Mouse (Mus musculus) embryonic facial prominence, embryonic 15.5 days (tissue): ENCODE measurements around the gene 1700001J03Rik. TPM values are rescaled to one million over a fixed set of nuclear protein-coding genes. Genes with fewer than 3 reads are reported as not detected.
"Not testable (repeated sequence)": the region's sequence is repeated elsewhere in the genome, so short reads cannot be mapped to it uniquely, and the experiment has no call there.

Experiments used
- ATAC-seq: fragments of 200-750 bp; cut with Nextera tagmentation; 2 replicates; pipeline ENCODE4 v1.8.0; 2017; ENCODE audit warnings: low read depth, moderate TSS enrichment; ENCODE audit not compliant: insufficient number of reproducible peaks, low FRiP score, low TSS enrichment
- H3K27ac ChIP-seq: fragments of 300-500 bp; sonication (generic); replicated peaks from 2 replicates; pipeline ENCODE4 v1.5.1; 2015; ENCODE audit warnings: mild to moderate bottlenecking, inconsistent platforms
- H3K27me3 ChIP-seq: fragments of 300-500 bp; sonication (generic); 2 replicates; pipeline ENCODE4 v1.6.1; 2015; ENCODE audit warnings: inconsistent platforms
- H3K36me3 ChIP-seq: fragments of 300-500 bp; sonication (generic); 2 replicates; pipeline ENCODE4 v1.6.1; 2015; ENCODE audit warnings: mild to moderate bottlenecking, inconsistent platforms
- H3K4me1 ChIP-seq: fragments of 300-500 bp; sonication (generic); 2 replicates; pipeline ENCODE4 v1.6.1; 2015; ENCODE audit warnings: inconsistent platforms
- H3K4me2 ChIP-seq: fragments of 300-500 bp; sonication (generic); replicated peaks from 2 replicates; pipeline ENCODE4 v1.6.1; 2015; ENCODE audit warnings: mild to moderate bottlenecking, inconsistent platforms
- H3K4me3 ChIP-seq: fragments of 300-500 bp; sonication (generic); replicated peaks from 2 replicates; pipeline ENCODE4 v1.5.1; 2015; ENCODE audit warnings: mild to moderate bottlenecking, inconsistent platforms
- H3K9ac ChIP-seq: fragments of 300-500 bp; sonication (generic); 2 replicates; pipeline ENCODE4 v1.6.1; 2015; ENCODE audit warnings: inconsistent platforms
- H3K9me3 ChIP-seq: fragments of 300-500 bp; sonication (generic); replicated peaks from 2 replicates; pipeline ENCODE4 v1.6.1; 2016; ENCODE audit warnings: inconsistent platforms
- WGBS: fragments of 180-500 bp; shearing (Covaris S2); methylation state at CpG from one replicate; pipeline ENCODE4 v1.1.7; 2015; 5-methylcytosine and 5-hydroxymethylcytosine counted together
- polyA plus RNA-seq: library from polyadenylated mRNA; unstranded; fragments of >200 nt; fragmentation: Nextera tagmentation; extraction: Ambion mirVana; gene quantifications from 2 replicates; pipeline ENCODE4 v1.2.1, GENCODE M21; 2015

Gene 1700001J03Rik
- not detected in 2 replicates for polyA plus RNA-seq

DNA sequence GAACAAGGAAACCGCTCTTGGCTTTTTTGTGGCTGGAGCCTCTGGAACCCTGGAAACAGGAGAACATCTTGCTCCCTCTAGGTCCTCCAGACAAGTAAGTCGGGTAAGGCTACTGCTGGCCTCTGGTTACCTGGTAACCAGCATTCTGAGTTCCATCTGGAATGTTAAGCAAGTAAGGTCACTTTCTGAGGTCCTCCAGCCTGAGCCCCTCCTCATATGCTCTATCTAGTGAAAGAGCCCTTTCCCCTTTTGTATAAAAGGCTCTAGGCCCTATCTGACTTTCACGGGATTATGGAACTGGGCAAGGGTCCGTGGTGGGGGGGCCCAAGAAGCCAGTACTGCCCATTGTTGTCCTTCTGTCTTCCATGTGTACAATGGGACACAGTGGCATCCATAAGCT is at the start of gene 1700001J03Rik:
Gene 1700001J03Rik (minus strand): TSS at position 101 of the 400 bp plus-strand sequence.
- H3K27ac ChIP-seq, H3K9ac ChIP-seq, H3K4me1 ChIP-seq, H3K27me3 ChIP-seq, H3K4me3 ChIP-seq, ATAC-seq, H3K36me3 ChIP-seq, H3K9me3 ChIP-seq, H3K4me2 ChIP-seq: not testable (repeated sequence)
- WGBS: 72% methylated on average over 4 of the region's 4 CpGs

DNA sequence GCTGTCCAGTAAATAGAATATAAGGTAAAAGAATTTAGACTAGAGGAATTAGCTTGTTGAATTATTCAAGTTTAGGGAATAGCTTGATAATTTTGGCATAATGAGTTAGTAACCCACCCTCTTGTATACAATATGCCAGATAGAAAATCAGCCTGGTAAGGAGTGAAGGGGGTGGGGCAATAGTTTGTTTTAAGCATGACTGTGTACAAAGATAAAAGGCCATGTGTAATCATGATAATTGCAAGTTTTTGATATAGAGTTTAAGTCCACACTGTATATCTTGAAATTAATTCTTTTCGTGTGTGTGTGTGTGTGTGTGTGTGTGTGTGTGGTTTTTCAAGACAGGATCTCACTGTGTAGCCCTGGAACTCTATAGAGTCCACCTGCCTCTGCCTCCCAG is 49.2 kb upstream of the 1700001J03Rik start:
- H3K9ac ChIP-seq: no peak overlapping the region
- no peaks in the 10 kb centered on the region for H3K27me3 ChIP-seq
- peaks cover 13% of the 10 kb centered on the region for H3K4me1 ChIP-seq
- no peak overlapping the region for H3K4me3 ChIP-seq
- 77% methylated on average over 1 of the region's 1 CpGs for WGBS
- no peaks in the 10 kb centered on the region for H3K36me3 ChIP-seq
- H3K4me2 ChIP-seq: no peak overlapping the region
- H3K9me3 ChIP-seq: no peaks in the 10 kb centered on the region
- H3K27ac ChIP-seq: no peak overlapping the region
- ATAC-seq: no peak

DNA sequence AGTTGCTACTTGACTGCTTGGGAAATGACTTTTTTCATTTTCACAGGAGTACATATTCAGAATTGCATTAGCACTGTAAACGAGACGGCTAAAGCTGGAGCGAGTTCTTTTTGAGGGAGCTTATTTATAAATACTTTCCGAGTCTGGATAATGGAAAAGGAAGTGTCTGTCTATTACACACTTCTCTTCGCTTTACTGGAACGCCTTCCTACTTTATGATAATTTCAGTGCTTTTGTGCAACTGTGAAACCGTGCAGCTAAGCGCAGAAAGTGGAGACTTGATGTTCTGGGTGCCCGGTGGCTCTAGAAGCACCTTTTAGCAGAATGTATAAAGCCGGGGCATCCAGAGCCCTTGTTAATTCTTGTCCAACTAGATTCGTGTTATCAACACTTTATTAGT is 47.7 kb upstream of the 1700001J03Rik start:
- H3K36me3 ChIP-seq: no peaks in the 10 kb centered on the region
- H3K9me3 ChIP-seq: no peaks in the 10 kb centered on the region
- no peaks in the 10 kb centered on the region for H3K27me3 ChIP-seq
- no peak for ATAC-seq
- H3K4me3 ChIP-seq: peak overlapping the region; percentile 78
- 0 out of 2 replicates have a peak overlapping the region, but pooled peaks have one; percentile 9 for H3K9ac ChIP-seq
- H3K4me2 ChIP-seq: peak overlapping the region; percentile 77
- 52% methylated on average over 11 of the region's 11 CpGs for WGBS
- peaks cover 13% of the 10 kb centered on the region for H3K4me1 ChIP-seq
- no peak overlapping the region for H3K27ac ChIP-seq

DNA sequence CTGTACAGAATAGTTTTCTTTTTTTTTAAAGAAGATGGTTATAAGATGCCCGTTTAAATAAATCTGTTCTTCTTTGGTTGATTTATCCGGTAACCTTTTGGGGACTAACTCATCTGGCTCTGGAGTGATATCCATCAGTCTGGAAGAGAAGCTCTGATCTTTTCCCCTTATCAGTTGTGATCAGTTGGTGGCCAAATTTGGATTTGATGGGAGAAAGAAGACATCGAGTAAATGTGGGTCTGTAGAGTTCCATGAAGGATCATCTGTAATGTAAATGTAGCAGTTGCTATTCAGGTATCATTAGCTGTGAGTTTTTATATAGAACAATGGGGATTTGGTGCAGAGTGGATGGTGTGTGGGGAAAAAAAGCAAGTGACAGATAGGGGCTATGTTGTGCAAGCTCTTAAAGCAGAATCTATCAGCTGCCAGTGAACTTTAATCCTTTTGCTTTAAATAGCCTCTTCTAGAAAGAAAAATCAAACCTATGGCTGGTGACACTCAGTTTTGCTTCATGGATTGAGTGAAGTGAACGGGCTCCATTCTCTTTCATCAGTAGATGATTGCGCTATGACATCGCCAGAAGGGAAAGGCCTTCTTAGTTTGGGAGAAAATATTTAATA is 47.1 kb upstream of the 1700001J03Rik start:
- no peak overlapping the region for H3K27ac ChIP-seq
- H3K4me1 ChIP-seq: peaks cover 13% of the 10 kb centered on the region
- H3K27me3 ChIP-seq: no peaks in the 10 kb centered on the region
- ATAC-seq: no peak
- H3K36me3 ChIP-seq: no peaks in the 10 kb centered on the region
- peak overlapping the region; percentile 73 for H3K9ac ChIP-seq
- H3K4me3 ChIP-seq: peak overlapping the region; percentile 78
- peak overlapping the region; percentile 77 for H3K4me2 ChIP-seq
- H3K9me3 ChIP-seq: no peaks in the 10 kb centered on the region
- WGBS: 32% methylated on average over 6 of the region's 6 CpGs

DNA sequence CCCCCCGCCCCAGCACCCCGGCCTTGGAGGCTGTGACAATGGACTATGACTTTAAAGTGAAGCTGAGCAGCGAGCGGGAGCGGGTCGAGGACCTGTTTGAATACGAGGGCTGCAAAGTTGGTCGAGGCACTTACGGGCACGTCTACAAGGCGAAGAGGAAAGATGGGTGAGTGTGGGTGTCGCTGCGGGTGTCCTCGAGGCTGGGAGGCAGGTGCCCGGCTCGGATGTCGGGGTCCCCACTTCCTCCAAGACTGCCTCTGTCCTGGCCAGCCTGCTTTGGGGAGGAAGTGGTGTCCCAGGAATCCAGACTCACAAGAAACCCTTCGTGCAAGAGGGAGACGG is 46.5 kb upstream of the 1700001J03Rik start:
- no peak for ATAC-seq
- H3K27ac ChIP-seq: peak overlapping the region; percentile 99

DNA sequence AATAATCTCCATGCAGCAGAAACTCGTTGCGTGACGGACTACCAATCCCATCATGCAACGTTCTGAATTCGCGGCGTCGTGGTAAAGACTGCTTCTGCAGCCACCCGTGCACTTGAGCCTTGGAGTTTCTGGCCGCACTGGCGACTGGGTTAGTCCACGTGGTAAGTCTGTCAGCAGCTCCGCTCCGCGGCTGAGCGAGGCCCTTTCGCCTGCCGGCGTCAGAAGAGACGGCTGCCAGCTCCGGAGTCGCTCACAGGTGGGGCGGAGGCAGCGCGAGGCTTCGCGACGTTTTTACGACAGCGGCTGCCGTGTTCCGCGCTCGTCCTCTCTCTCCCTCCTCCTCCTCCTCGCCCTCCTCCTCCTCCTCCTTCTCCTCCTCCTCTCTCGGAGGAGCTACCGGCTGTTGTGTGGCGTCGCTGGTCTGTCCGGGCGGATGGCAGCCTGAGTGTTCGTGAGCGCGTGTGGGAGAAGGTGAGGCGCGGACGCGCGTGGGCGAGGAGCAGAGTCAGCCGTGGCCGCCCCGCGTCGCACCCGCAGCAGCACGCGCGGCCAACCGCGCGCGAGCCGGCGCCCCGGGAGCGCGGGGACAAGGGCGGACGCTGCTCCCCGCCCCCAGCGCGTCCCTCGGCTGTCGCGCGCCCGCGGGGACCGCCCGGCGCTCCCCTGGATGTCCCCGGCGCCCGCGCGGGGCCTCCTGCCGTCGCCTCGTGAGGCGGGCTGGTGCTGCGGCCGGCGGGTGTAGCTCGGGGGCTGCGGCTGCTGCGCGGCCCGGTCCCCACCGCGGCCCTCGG is 46.0 kb upstream of the 1700001J03Rik start, which contains the start of gene Cdk8:
Gene Cdk8 (plus strand): TSS at position 367 of the 791 bp plus-strand sequence.
- ATAC-seq: peak; percentile 88
- WGBS: under 1% methylated on average over 97 of the region's 102 CpGs
- Histone ChIP-seq H3K4me1 (peaks cover 11% of the 10 kb centered on the region), H3K27ac (peak within 1 kb of the TSS; percentile 99), H3K4me3 (peak within 1 kb of the TSS; percentile 78), H3K36me3 (no peaks in the 10 kb centered on the region), H3K9me3 (no peaks in the 10 kb centered on the region), H3K27me3 (no peaks in the 10 kb centered on the region), H3K4me2 (peak within 1 kb of the TSS; percentile 77), H3K9ac (peak within 1 kb of the TSS; percentile 73)

More for the DNA sequence above, 46.5 kb upstream of the 1700001J03Rik start:
- H3K4me3 ChIP-seq: peak overlapping the region; percentile 78
- peak overlapping the region; percentile 73 for H3K9ac ChIP-seq
- H3K36me3 ChIP-seq: no peaks in the 10 kb centered on the region
- no peaks in the 10 kb centered on the region for H3K9me3 ChIP-seq
- H3K27me3 ChIP-seq: no peaks in the 10 kb centered on the region
- H3K4me1 ChIP-seq: peaks cover 13% of the 10 kb centered on the region
- H3K4me2 ChIP-seq: peak overlapping the region; percentile 77
- under 1% methylated on average over 19 of the region's 19 CpGs for WGBS

DNA sequence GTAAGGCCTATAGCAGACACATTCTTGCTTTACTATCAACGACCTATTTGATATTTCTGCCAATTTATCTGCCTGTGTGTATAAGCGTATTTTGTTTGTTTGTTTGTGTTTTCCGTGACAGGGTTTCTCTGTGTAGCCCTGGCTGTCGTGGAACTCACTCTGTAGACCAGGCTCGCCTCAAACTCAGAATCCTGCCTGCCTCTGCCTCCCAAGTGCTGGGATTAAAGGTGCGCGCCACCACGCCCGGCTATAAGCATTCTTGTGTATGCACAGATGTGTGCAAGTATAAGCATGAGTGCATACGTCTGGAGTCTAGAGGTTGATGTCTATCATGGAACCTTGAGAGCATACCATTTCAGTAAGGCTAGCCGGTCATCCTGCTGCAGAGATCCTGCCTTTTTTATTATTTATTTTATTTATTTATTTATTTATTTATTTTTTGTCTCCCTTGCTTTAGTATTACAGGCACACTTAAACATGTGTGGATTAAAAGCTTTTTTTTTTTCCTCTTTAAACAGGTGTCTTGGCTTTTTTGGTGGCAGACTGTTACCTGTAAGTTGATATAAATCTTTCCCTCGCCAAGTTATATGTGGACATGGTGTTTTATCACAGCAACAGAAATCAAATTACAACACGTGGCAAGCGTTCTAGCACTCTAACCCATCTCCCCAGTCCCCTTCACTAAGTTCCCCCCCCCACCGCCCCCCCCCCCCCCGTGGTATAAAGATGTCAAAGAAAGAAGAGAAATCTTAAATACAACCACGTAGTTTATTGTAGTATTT is 45.0 kb upstream of the 1700001J03Rik start:
- no peaks in the 10 kb centered on the region for H3K36me3 ChIP-seq
- H3K27ac ChIP-seq: peak overlapping the region; percentile 99
- peak overlapping the region; percentile 56 for H3K4me2 ChIP-seq
- peak overlapping the region; percentile 78 for H3K4me3 ChIP-seq
- no peak overlapping the region for H3K9ac ChIP-seq
- peaks cover 10% of the 10 kb centered on the region for H3K4me1 ChIP-seq
- H3K9me3 ChIP-seq: no peaks in the 10 kb centered on the region
- 55% methylated on average over 17 of the region's 17 CpGs for WGBS
- no peak for ATAC-seq
- no peaks in the 10 kb centered on the region for H3K27me3 ChIP-seq

DNA sequence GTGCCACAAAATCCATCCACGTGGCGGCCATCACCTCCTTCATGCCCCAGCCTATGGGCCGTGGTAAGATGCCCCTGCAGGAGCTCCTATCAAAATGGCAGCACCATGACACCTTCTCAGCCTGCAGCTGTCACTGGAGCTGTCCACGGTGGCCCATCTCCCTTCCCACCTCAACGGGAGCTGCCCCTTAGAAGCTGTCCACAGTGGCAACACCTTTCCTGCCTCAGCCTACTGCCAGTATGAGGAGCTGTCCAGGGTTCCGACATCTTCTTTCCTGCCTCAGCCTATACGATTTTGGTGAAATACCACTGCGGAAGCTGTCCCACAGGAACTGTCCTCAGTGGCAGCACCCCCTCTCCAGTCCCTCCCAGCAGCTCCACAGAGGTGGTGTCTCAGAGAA is 42.4 kb upstream of the 1700001J03Rik start:
- Histone ChIP-seq H3K36me3 (no peaks in the 10 kb centered on the region), H3K27ac (no peak overlapping the region), H3K9me3 (no peaks in the 10 kb centered on the region), H3K4me1 (peaks cover 6% of the 10 kb centered on the region), H3K4me3 (no peak overlapping the region), H3K9ac (no peak overlapping the region), H3K27me3 (no peaks in the 10 kb centered on the region), H3K4me2 (no peak overlapping the region)
- no peak for ATAC-seq
- WGBS: 86% methylated on average over 8 of the region's 8 CpGs

DNA sequence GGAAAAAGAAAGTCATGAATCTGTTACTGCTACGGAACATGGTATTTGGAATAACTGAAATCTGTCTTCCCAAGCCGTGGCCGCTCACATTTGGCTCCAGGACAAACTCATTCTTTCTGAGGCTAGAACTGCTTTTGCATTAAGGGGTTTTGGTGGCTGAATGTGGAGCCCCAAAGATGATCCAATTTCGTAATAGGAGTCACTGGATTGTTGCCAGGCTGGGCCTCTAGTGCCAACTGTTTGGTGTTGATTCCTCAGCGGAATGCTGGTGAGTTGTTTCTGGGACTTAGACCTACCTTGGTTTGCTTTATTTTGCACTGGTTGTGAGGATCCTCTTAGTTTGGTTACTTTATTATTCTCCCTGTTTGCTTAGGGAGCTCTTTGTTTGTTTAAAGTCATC is 38.7 kb upstream of the 1700001J03Rik start:
- Histone ChIP-seq H3K27me3 (no peaks in the 10 kb centered on the region), H3K36me3 (peaks cover 6% of the 10 kb centered on the region; the same call in 1 of the 2 replicates), H3K9ac (no peak overlapping the region), H3K4me2 (no peak overlapping the region), H3K4me3 (no peak overlapping the region), H3K9me3 (no peaks in the 10 kb centered on the region), H3K4me1 (0 out of 2 replicates have a peak, but pooled peaks cover 10% of the 10 kb centered on the region), H3K27ac (0 out of 2 replicates have a peak overlapping the region, but pooled peaks have one; percentile 1)
- ATAC-seq: no peak
- 65% methylated on average over 5 of the region's 5 CpGs for WGBS

DNA sequence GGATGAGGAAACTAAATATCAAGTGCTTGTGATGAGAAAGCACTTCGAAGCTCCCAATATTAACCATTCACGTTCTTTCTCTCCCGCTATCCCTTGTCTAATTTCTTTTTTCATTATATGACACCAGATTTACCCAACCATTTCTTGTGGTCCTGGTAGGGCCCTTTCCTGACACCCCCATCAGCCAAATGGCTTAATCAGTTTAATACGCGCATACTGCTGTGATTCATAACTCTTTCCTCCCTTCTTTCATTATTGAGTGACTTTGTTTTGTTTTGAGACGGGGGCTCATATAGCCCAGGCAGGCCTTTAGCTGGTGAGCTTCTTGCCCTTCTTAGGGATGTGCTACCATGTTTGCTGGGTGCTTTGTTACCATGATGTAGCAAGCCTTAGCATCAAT is 36.6 kb upstream of the 1700001J03Rik start:
- no peak for ATAC-seq
- Histone ChIP-seq H3K27me3 (no peaks in the 10 kb centered on the region), H3K4me3 (peak overlapping the region; percentile 77), H3K4me1 (0 out of 2 replicates have a peak, but pooled peaks cover 10% of the 10 kb centered on the region), H3K9ac (peak overlapping the region; percentile 66), H3K4me2 (peak overlapping the region; percentile 62), H3K9me3 (no peaks in the 10 kb centered on the region), H3K27ac (peak overlapping the region; percentile 98), H3K36me3 (peaks cover 20% of the 10 kb centered on the region)
- WGBS: 20% methylated on average over 6 of the region's 6 CpGs
